Mouse (Mus musculus) gastrocnemius, postnatal 10 days (tissue): ENCODE results near the gene Best3. TPM values are rescaled to one million over a fixed set of nuclear protein-coding genes. Genes with fewer than 3 reads are reported as not detected.

Experiments used
- DNase-seq: peaks from one replicate; pipeline ENCODE4 v3.0.0; 2021; ENCODE audit warnings: mixed read lengths
- long read RNA-seq, 2 experiments: library from polyadenylated mRNA; stranded (forward); transcript quantifications; one replicate each; pipeline ENCODE4 v2.0.0; 2021
- total RNA-seq, 2 experiments: library from RNA; stranded (reverse); gene quantifications; 2 replicates each; pipeline ENCODE4 v1.2.3; 2021

Best3 gene
- total RNA-seq = 1 to 10 TPM; 5.6 to 7.6 TPM
- long read RNA-seq, experiment 1 = 0 reads
- long read RNA-seq, experiment 2, partial matches to known transcripts = 0 of 1 reads
- long read RNA-seq, experiment 2, other reads (novel, unspliced or antisense) = 1 of 1 reads

GRCm38 (mm10) chr10:116986264-116987082, at the start of gene Best3:
Gene Best3, plus strand, starts transcription at chr10:116986314.
- DNase-seq = no peak

DNA sequence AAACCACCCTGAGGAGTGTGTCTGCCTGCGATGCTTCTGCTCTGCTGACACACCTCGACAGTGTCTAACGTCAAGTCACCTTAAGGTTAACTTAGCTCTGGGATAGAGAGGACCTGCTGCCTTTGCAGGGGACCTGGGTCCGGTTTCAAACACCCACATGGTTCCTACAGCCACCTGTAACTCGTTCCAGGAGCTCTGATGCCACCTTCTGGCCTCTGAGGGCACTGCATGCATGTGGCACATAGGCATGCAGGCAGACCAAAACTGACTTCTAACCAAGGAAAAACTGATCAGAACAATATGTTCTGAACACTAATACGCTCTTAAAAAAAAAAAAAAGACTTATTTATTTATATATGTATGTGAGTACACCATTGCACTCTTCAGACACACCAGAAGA, 43.1 kb upstream of the Best3 start:
- DNase-seq = no peak

- no peak for DNase-seq
These were observed 42.0 kb upstream of the Best3 start for GRCm38 (mm10) chr10:116944144-116944543.

DNA sequence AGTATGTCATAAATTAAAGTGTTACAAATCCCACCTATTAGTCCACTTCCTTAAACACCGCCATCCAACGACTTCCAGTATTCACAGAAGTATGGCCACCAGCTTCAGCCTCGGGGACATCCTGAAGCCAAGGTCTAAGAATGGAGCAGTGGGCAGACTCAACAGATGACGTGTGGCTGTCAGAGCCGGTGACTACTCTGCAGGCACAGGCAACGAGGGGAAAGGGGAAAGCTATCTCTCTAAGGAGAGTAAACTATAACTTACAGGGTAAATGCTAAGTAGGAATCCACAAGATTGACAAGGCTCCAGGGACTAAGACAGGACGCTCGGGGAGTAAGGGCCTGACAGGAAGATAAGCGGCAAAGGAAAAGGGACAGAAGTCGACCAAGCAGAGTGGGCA, 41.2 kb upstream of the Best3 start:
- DNase-seq = no peak

DNA sequence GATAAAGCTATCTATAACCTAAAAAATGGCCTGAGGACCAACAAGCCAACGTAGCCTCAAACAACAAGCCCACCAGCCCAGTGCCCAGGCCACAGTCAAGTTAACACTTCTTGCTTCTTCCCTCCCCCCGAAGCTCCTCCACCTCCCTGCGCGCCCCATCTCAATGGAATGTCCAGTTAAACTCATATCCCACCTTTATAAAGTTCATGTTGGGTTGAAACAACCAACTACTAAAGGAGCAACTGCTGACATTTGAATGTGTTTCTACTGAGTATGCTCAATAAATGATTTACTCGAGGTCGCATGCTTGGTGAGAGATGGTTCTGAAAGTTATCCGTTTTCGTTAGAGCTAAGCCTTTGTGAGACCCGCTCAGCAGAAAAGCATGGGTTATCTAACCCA, 37.7 kb upstream of the Best3 start:
- DNase-seq = no peak

- no peak for DNase-seq
These were observed 36.8 kb upstream of the Best3 start for GRCm38 (mm10) chr10:116949111-116950008.

- DNase-seq = peak; percentile 96
These were observed 35.9 kb upstream of the Best3 start, which contains the start of gene Rab3ip for GRCm38 (mm10) chr10:116950009-116950769. Gene Rab3ip, minus strand, starts transcription at chr10:116950769.

GRCm38 (mm10) chr10:116950886-116951285, 35.2 kb upstream of the Best3 start:
- DNase-seq = no peak

- DNase-seq = no peak
These were observed 30.9 kb upstream of the Best3 start for GRCm38 (mm10) chr10:116955191-116955590.

- DNase-seq = no peak
These were observed 29.5 kb upstream of the Best3 start for GRCm38 (mm10) chr10:116956483-116957158.

DNA sequence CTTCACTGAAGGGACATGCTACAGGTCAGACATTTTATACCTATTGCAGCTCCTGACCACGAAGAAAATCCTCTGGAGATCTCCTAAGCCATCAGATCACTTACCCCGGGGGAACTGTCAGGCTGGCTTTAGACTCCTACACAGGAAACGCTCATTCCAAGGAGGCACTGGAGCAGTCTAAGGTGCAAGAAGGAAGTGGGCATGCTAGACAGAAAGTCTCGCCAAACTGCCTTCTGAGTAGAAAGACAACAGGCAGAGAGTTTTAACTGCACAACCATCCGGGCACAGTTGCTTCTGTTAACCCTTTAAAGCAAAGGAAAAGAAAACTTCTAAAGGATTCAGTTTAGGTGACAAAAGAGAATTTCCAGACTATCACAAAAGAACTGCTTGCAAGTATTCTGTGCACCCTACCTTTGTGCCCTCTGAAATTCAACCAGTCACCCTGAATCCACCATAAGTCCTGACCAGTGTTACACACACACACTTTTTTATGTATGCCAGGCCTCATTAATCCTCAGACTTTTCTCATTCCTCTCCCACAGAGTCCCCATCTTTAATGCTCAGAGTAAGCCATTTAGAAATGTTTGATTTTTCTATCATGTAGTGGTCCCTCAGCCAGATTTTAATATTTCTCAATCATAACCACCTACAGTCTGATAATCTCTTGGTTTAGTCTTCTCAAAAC, 28.1 kb upstream of the Best3 start:
- no peak for DNase-seq

DNA sequence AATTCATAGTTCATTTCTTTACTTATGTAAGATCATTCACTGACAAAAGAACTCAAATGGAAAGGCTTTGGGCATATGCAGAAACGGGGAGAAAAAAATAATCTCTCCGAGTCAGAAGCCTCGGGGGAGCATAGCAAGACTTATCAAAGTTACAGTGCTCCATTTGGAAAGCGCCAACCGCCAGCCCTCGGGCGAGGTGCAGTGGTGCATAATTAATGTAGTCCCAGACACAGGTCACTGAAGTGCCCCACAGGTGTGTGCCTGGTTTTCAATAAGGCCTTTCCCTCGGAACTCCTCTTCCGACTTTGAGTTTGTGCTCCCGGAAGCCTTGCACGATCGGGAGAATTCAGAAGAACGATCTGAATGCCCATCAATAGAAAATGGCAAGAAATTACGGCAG, 24.0 kb upstream of the Best3 start:
- no peak for DNase-seq

DNA sequence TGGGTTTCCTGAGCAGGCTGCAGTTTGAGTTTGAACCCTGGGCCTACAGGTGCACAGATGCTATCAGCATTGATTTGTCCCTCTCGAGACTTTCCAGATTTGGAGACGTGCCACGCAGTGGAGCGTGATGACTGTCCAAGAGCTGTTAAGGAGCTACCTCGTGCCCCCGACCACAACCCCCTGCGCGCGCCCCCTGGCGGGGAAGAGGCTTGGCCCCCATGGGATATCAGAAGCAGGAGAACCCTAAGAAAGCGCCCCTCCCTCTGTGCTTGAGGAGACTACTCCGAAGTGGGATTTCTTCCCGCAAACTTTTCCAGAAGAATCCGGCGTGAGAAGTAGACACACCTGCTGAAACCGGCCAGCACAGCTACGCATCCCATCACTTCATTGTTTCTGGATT, 23.3 kb upstream of the Best3 start:
- DNase-seq = no peak

DNA sequence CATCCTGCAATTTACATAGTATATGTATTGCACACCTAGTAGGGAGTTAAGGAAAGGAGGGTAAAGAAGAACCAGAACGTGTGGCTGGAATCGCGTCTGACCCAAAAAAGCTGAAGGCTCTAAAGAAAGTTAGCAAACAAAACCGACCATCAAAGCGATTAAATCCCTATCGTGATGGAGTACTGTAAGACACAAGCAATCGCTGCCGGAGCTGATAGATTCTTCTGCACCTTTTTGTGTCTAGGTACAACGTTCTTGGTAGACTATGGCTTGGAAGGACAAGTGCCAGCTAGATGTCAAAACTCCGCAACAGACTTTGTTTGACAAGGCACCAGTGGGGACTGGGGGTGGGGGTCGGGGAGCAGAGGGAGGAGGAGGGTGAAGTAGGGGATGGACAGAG, 22.0 kb upstream of the Best3 start:
- no peak for DNase-seq

- no peak for DNase-seq
These were observed 21.5 kb upstream of the Best3 start for GRCm38 (mm10) chr10:116964571-116964970.

- no peak for DNase-seq
These were observed 20.8 kb upstream of the Best3 start for GRCm38 (mm10) chr10:116965297-116965696.

DNA sequence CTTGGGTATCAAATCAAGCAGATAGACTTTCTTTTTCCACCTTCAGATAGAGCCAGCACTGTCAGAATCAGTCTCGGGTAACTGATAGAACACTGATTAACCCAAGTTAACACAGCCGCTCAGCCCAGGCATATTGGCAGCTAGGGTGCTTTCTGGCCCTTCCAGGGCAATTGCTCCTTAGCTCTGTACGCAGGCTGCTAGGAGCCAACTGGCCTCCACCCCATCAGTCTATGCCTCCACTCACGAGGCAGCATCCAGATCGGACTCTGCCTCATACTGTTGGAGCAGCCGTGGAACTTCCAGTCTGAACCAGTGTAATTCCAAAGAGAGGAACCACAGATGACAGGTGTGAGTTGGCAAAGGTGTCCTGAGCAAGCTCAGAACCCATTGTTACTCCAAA, 20.0 kb upstream of the Best3 start:
- no peak for DNase-seq

DNA sequence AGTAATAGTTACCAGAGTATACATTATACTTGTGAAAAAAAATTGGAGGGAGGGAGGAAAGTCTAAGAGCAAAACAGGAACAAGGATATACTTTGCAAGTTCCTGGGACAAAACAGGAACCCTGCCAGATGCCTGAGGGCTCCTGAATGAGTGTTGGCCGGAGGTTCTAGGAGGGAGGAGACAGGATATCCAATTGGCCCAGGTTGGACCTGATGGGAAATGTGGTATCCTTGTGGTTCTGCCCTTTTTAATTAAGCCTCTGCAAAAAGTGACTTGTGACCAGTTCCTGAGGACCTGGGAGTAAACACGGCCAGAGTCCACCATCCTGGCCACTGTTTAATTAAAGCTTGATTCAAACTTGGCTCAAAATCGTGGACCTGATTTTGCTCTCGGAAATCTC, 17.4 kb upstream of the Best3 start:
- DNase-seq = no peak

DNA sequence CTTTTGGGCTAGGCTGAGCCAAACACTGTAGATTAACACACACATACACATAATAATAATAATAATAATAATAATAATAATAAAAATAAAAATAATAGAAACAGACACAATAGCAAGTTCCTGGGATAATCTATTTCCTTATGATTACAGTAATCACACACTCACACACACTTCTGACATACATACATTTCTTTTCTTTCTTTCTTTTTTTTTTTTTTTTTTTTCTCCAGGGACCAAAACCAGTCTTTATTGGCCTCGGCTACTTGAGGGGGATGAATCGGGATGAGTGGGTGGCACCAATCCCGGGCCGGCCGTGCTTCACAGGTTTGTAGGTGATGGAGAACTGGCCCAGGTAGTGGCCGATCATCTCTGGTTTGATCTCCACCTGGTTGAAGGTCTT, 13.6 kb upstream of the Best3 start, which contains the start of gene Gm10271:
Gm10271 (minus strand) TSS at position 101 of the 400 bp plus-strand sequence.
- no peak for DNase-seq

DNA sequence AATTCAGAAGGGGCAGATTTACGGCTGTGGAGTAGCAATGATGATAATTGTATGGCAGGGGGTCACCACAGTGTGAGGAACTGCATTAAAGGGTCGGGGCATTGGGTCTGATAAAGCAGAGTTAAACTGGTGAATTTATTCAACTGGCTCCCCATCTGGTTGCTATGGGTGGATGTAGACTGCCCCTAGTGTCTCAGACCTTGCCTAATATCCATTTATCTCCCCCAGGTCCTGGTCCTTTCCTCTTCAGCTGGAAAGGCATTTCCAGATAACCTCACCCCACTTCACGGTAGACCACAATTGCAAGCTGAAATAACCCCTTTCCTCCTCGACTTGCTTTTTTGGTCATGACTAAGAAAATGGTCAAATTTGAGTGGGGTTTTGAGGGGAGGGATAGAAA, 8.7 kb upstream of the Best3 start:
- DNase-seq = no peak

DNA sequence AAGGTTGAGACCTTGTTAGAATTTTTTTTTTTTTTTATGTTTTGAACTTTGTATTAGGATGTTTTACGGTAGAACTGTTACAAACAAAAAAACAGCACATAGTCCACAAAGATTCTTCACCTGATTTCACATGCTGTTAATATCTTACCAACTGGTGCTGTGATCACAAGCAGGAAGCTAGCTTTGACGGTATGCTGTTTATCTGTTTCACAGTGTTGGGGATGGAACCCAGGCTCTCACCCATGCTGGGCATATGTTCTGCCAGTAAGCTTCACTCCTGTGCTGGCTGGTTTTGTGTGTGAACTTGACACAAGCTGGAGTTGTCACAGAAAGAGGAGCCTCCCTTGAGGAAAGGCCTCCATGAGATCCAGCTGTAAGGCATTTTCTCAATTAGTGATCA, 8.3 kb upstream of the Best3 start:
- no peak for DNase-seq
